Mouse (Mus musculus): ENCODE data around the gene Mia.

Gene Mia

DNA sequence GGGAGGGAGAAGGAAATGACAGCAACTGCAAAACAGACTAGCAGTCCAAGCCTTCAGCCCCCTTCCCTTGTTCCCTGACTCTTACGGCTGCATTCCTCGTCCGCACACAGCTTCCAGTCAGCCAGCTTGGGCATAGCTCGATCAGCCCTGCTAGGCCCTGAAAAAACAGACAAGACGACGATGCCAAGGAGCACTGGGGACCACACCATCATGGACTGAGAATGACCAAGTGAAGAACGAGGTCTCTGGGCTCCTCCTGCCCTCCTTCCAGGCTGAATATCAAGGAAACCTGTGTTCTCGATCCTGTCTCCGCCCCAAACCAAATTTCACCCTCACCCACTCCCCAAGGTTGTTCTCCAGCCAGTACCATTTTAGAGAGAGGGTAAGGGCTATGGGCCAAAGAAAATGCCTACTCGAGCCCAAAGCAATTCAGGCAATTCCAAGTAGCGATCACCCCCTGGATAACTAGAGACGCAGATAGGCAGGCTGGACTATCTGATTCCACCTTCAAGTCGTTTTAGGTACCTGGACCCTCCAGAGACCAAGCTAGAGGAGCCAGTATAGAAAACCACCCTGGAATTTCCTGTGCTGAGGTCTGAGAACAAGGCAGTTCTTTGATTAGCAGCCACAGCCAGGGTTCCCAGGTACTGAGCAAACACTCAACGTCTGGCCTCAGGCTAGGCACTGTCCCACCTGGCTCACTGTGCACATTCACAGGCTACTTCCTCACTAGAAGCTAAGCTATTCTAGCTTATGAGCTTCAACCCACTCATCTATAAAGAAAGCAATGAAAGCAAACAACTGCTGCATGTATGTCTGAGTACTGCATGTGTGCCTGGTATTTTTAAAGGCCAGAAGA lies at the start of gene Mia, which contains the start of gene Gm21983:
Gene Mia, minus strand, starts transcription at position 321 of the 859 bp plus-strand sequence.
Gene Gm21983, minus strand, starts transcription at position 250 of the 859 bp plus-strand sequence.
- no peak for DNase-seq

GRCm38 (mm10) chr7:27228865-27229264 lies 47.9 kb upstream of the Mia start:
- DNase-seq, result no peak

DNA sequence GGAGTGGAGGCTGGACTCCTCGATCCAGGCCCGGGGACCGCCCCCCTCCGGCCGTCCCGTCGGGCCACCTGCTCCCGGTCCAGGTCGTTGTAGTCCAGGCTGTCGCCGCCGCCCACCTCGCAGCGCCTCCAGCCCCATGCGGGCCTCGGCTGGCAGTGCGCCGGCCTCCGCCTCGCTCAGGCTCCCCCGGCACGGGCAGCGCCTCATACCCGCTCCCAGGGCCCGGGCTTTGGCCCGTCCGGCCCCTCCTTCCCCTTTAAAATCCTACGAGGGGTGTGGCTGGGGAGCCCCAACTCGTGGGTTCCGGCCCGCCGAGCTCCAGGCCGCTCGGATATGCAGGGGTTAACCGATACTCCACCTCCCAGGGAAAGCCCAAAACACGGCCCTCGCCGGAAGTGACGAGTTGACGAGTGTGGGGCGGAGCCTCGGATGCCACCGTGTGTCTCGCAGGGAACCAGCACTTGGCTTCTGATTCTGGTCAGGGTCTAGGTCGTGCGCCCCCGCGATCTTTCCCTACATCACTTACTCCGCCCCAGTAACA lies 47.4 kb upstream of the Mia start, which contains the start of gene Itpkc:
Gene Itpkc, minus strand, starts transcription at position 381 of the 541 bp plus-strand sequence.
- peak; percentile 93 for DNase-seq

- no peak for DNase-seq
Measured at GRCm38 (mm10) chr7:27227676-27228075, 46.7 kb upstream of the Mia start.

DNA sequence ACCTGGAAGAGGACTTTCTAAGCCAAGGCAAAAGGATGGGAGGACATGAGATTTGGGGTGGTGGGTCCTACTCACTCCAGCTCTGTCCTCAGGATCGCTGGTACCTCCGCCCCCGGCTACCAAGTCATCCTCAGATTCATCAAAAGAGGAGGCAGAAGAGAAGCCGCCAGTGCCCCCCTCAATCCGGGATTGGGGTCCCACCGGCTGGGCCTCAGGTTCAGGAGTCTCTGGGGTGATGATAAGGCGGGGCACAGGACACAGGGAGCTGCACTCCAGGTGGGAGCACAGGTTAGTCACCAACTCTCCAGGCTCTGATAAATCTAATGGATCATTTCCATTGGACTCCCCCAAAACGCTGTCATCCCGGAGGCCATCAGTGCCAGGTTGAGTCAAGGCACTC lies 46.3 kb upstream of the Mia start:
- DNase-seq, result no peak

- DNase-seq, result no peak
Measured at GRCm38 (mm10) chr7:27224877-27225575, 44.1 kb upstream of the Mia start.

DNA sequence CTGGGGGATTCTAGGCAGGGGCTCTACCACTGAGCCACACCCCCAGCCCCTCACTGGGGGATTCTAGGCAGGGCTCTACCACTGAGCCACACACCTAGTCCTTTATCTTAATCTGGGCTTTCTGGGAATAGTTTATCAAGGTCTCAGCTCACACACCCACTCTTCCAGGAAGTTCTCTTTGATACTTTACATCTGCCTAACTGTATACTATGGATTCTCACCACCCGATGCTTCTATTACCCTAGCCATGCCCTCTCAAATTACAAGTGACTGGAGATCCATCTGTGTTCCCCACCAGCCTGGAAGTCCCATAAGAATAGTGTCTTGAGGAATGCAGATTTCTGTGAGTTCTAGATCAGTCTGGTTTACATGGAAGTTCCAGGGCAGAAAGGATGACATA lies 41.6 kb upstream of the Mia start:
- no peak for DNase-seq

DNA sequence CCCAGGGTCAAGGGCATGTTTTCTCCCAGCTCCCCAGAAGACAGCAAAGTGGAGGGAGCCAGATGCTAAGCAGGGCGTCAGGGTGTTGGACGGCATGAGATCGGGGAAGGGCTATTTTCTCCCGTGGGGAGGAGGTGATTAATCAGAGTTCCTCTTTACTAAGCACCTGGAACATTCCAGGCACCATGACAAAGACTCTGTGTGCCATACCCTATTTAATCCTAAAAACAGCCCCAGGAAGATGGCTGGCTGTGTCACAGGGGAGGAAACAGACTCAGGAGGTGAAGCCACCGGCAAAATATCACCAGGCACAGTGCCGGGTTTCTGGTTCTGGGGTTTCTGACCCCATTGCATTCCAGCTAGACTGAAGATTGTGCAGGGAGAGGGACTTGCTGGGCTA lies 41.0 kb upstream of the Mia start:
- DNase-seq, result no peak

- DNase-seq, result no peak
Measured at GRCm38 (mm10) chr7:27219937-27220336, 39.0 kb upstream of the Mia start.

GRCm38 (mm10) chr7:27218586-27218985 lies 37.6 kb upstream of the Mia start:
- DNase-seq, result no peak

DNA sequence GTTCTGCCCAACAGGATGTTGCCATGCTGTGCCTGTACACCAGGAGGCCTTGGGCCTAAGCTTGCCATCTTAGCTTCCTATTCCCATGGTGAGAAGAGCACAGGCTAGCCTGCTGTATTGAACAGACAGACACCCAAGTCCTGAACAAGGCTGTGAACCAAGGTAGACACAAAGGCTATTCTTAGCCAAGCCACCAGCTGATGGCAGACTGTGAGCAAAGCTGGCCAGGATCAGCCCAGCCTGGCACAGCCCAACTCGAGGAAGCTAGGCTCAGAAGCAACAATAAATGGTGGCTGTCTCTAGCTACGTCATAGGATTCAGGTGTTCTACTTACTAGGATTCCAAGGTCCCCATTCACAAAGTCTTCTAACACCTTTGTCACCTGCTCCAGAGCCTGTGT lies 31.7 kb upstream of the Mia start:
- no peak for DNase-seq

DNA sequence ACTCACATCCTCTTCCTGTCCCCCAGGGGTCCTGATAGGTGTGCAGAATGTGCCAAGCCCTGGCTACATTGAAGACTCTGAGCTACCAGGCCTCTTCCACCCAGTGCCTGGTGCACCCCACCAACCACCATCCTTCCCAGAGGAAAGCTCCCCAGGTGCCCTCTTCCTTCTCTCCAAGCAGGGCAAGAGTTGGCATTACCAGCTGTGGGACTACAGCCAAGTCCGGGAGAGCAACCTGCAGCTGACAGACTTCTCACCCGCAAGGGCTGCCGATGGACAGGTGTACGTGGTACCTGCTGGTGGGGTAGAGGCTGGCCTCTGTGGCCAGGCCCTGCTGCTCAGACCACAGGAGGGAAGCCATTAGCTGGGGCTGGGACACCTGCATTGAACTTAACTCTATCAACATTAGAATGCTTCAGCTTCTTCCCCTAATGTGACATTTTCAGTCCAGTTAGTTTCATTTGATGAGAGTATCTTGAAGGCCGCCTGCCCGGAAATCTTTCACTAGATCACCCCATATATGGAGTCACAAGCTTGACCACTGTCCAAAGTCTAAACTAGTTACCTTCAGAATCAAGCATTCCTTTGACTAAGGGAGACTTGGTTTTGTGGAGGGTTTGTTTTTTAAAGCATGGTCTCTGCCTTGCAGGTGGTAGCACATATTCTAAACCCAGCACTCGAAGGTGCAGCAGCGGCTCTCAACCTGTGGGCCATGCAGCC lies 22.9 kb upstream of the Mia start:
- DNase-seq, result peak; percentile 65

- no peak for DNase-seq
Measured at GRCm38 (mm10) chr7:27198779-27199178, 17.8 kb upstream of the Mia start.

GRCm38 (mm10) chr7:27198355-27198754 lies 17.4 kb upstream of the Mia start:
- DNase-seq, result no peak

- DNase-seq, result no peak
Measured at GRCm38 (mm10) chr7:27197634-27198033, 16.7 kb upstream of the Mia start.

GRCm38 (mm10) chr7:27197136-27197535 lies 16.2 kb upstream of the Mia start:
- DNase-seq, result no peak

DNA sequence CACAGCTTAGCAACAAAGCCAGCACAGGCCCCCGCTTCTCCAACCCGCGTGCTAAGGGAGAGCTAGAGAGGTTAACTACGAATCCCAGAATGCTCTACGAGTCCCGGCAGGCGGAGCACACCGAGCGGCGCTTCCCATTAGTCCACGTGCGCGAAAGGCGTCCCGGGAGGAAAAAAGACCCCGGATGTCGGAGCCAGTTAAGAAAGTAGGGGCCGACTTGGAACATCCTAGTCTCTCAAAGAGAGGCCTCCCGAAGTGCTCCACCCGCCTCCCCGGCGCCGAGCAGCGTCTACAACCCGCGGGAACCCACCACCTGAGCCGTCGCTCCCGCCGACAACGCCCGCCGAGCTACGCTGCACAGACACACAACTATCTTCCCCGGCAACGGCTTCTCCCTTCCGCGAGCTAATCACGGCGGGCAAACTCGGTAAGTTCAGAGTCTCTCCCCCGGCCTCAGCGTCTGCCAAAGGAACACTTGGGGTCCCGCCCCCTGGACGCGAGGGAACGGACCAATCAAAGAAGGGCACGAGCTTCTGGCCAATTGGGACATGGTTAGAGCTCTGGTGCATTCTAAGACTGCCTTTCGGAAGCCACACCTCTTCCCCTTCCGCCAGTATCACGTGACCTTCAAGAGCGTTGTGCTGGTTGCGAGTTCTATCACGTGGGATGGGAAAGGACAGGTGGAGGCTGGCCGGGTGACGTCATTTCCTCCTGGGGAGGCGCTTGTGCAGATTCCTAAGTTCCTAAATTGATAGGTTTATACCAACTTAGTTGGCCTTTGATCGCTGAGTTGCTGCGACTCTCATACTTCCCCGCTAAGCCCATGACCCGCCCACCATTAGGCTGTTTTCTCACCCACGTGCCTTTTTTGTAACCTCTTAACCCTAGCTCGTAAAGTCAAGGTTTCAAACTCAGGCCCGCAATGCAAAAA lies 15.0 kb upstream of the Mia start, which contains the start of the genes BC024978 and Snrpa:
Gene BC024978, plus strand, starts transcription at position 101 of the 931 bp plus-strand sequence.
Gene Snrpa, minus strand, starts transcription at position 591 of the 931 bp plus-strand sequence.
- peak; percentile 100 for DNase-seq

- no peak for DNase-seq
Measured at GRCm38 (mm10) chr7:27193731-27194130, 12.8 kb upstream of the Mia start.

GRCm38 (mm10) chr7:27192434-27192833 lies 11.5 kb upstream of the Mia start:
- DNase-seq, result no peak

- DNase-seq, result no peak
Measured at GRCm38 (mm10) chr7:27189271-27189931, 8.4 kb upstream of the Mia start.

DNA sequence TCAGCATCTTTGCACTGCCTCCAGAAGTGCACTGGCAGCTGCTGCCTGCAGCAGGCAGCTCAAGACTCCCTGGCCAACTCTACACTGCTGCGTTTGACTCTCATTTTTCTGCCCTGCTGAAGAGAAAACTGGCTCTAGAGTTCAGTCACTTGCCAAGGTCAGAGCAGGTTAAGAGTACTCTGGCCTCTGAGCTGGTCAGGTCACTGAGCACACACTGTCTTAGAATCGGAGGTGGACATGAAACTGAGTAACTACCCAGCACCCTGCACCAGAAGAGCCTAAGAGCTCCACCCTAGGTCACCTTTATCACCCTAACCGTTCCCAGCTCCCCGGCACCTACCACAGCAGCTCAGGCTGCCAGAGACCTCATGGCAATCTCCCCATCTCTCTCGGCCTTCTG lies 5.0 kb upstream of the Mia start:
- peak; percentile 59 for DNase-seq
